Mouse (Mus musculus) left cerebral cortex, postnatal 36 days (tissue): ENCODE data around the gene Morn4. TPM values are rescaled to one million over a fixed set of nuclear protein-coding genes. Genes with fewer than 3 reads are reported as not detected.

Experiments
- DNase-seq, 2 experiments: peaks; one replicate each; pipeline ENCODE4 v3.0.0; 2021 to 2022; ENCODE audit warnings: low spot score in 2 of 2, mixed read lengths in 1 of 2
- intact Hi-C: fragments of 180-260 bp; cut with DNase I; formaldehyde crosslinking; loops from one replicate; pipeline ENCODE4 v1.15.1; 2025
- total RNA-seq, 2 experiments: library from RNA; stranded (reverse); gene quantifications; 2 replicates each; pipeline ENCODE4 v1.2.3; 2021

The Morn4 gene
- total RNA-seq, 2 experiments from 2014 or later, result 67.8 to 75.3 TPM

- no peak for DNase-seq
- intact Hi-C loops, result no loop called here
Observed at GRCm38 (mm10) chr19:42054255-42054654, 31.9 kb downstream of the Morn4 start.

GRCm38 (mm10) chr19:42051948-42052347 is 34.2 kb downstream of the Morn4 start, which contains the start of gene 4933411K16Rik:
TSS of gene 4933411K16Rik (plus strand) at chr19:42052248.
- intact Hi-C loops, result no loop called here
- no peak for DNase-seq

DNA sequence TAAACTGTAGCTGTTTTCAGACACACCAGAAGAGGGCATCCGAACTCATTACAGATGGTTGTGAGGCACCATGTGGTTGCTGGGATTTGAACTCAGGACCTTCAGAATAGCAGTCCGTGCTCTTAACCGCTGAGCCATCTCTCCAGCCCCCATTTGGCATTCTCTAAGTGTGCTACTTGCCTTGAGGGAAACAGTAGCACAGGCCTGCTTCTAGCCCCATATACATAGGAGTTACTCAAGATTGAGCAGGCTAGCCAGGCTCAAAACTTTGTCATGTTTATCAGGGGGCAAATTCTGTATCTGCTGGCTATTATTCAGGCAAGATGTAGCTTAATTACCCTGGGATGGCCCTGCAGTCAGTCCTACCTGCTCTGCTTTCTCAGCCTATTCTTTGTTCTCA is 34.8 kb downstream of the Morn4 start:
- intact Hi-C loops, result no loop called here
- no peak for DNase-seq

GRCm38 (mm10) chr19:42050251-42050650 is 35.9 kb downstream of the Morn4 start:
- no peak for DNase-seq
- intact Hi-C loops, result no loop called here

- intact Hi-C loops, result no loop called here
Observed at GRCm38 (mm10) chr19:42045269-42046102, 40.7 kb downstream of the Morn4 start, which contains the start of gene Hoga1. TSS of gene Hoga1 (plus strand) at chr19:42045610.

DNA sequence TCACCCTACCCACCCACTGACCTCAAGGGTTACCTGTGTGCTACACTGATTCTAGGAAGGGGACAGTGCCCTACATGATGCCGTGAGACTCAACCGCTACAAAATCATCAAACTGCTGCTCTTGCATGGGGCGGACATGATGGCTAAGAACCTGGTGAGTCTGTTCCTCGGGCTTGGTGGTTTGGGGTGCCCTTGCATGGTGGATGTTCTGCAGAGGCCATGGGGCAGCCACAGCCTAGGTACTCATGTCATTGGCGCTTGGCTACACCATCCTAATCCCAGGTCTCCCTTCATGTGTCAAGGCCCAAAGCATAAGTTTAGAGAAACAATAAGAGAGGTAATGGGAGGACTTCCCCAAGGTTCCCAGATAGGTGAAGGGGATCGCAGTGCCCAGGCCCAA is 42.2 kb downstream of the Morn4 start:
- DNase-seq, result no peak
- intact Hi-C loops, result no loop called here

More at GRCm38 (mm10) chr19:42045269-42046102, 40.7 kb downstream of the Morn4 start, which contains the start of gene Hoga1:
- peak; percentile 21 for DNase-seq

DNA sequence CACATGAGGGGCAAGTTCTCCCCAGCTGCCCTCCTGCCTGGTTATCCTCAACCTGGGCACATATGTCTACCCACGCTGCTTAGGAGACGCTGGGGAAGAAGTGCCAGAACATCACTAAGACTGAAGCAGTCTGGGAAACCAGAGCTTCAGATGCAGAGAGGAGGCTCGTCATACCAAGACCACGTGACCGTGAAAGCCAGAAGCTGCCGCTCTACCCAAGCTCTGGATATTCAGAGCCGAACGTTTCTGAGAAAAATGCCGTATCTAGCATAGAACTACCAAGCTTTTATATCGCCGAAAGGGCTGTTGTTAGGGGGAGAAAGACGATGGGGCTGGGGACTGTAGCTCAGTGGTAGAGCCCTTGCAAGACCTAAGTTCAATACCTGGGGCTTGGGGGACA is 47.8 kb downstream of the Morn4 start:
- intact Hi-C loops, result loop anchor here (5.0 kb wide), 2 partner anchors 109 to 129 kb away; partner anchors contain the start of gene Marveld1
- no peak for DNase-seq

- intact Hi-C loops, result loop anchor here (5.0 kb wide), 2 partner anchors 110 to 130 kb away; partner anchors contain the start of gene Marveld1
Observed at GRCm38 (mm10) chr19:42037167-42037702, 48.9 kb downstream of the Morn4 start.

GRCm38 (mm10) chr19:42036357-42036756 is 49.8 kb downstream of the Morn4 start:
- DNase-seq, result no peak
- intact Hi-C loops, result loop anchor here (5.0 kb wide), 2 partner anchors 111 to 131 kb away; partner anchors contain the start of gene Marveld1

More at GRCm38 (mm10) chr19:42037167-42037702, 48.9 kb downstream of the Morn4 start:
- DNase-seq, result no peak

DNA sequence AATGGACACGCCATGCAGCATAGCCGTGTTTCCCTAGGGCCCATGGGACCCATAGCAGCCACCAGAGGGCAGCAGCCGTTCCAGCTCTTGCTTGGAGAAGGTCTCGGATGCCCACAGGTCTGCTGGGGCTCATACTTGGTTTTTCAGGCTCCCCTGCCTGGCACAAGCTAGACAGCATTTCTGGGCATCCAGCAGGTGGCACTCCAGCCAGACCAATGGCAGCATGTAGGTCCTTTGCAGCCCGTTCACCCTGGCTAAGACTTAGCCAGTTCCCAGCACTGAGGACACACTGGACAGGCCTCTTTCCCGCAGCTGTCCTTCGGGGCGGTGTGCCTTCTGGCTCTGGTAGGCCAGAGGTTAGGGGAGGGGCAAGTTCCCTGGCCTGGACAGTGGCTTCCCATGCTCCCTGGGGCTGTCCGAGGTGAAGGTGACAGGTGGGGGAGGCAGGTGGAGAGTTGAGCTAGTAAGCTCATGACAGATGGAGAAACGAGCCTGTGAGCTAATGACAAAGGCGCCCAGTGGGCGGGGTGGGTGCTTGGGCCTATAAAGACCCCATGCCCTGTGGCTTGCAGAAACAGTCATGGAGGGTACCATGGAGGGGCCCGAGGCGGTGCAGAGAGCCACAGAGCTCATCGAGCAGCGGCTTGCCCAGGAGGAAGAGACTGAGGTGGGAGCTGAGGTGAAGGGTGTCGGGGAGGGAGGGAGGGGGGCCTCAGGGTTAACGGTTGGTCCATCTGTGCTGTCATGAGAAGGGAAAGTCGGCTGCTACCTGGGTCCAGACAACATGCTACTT is 50.5 kb downstream of the Morn4 start, which contains the start of gene Ankrd2:
Gene Ankrd2 (plus strand): TSS at position 545 of the 793 bp plus-strand sequence.
- DNase-seq, result peak; percentile 72 to 73
- intact Hi-C loops, result loop anchor here (1.0 to 5.0 kb wide), 3 partner anchors 34 to 132 kb away; partner anchors contain the start of gene Marveld1

DNA sequence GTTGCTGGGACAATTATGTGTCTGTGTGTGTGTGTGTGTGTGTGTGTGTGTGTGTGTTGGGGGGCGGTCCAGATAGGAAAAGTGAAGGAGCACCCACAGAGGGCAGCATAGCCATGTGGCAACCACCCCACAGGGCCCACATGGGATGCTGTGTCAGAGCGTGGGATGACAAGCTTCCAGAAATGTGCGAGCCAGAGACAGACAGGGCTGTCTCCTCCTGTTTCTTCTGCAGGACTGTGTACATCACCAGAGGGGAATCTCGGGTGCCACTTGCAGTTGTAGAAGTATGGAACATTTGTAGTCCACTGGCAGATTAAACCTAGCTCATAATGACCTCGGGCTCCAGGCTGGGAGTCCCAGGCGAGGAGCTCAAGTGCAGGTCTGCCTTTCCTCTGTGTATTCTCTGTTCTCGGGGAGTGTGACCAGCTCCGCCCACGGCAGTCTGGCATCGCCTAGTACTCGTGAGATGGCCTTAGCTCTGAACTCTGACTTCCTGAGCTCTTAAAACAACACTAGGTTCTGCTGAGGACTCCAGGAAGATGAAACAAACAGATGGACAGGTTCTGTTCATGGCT is 51.2 kb downstream of the Morn4 start:
- DNase-seq, result no peak
- intact Hi-C loops, result loop anchor here (1.0 to 5.0 kb wide), 3 partner anchors 34 to 132 kb away; partner anchors contain the start of gene Marveld1

GRCm38 (mm10) chr19:42034146-42034775 is 51.9 kb downstream of the Morn4 start:
- intact Hi-C loops, result no loop called here
- no peak for DNase-seq

DNA sequence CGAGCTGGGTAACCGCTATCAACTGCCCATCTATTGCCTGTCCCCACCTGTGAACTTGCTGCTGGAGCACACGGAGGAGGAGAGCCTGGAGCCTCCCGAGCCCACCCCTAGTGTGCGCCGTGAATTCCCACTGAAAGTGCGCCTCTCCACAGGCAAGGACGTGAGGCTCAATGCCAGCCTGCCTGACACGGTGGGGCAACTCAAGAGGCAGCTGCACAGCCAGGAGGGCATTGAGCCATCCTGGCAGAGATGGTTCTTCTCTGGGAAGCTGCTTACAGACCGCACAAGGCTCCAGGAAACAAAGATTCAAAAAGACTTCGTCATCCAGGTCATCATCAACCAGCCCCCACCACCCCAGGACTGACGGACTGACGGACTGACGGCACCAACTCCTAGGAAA is 52.5 kb downstream of the Morn4 start:
- intact Hi-C loops, result no loop called here

GRCm38 (mm10) chr19:42031112-42031511 is 55.0 kb downstream of the Morn4 start:
- intact Hi-C loops, result no loop called here
- DNase-seq, result no peak

More for the DNA sequence above, 52.5 kb downstream of the Morn4 start:
- no peak for DNase-seq

DNA sequence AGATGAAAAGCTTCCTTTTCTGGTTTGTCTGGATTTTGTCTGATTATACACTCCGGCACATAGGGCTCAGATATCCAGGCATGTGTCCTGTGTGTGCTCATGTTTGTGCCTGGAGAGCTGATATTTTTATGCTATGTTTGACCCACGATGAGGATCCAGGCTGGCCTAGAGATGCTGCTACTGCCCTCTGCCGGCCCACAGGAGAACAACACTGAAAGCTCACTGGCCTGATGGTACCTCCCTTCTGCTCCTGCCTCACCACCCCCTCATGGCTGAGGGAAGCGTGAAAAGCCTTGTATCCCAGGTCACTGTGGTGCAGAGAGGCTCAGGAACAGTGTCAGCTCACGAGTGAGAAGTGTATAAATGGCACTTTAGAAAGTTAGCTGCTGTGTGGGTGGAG is 60.0 kb downstream of the Morn4 start:
- intact Hi-C loops, result loop anchor here (2.0 to 5.0 kb wide), 2 partner anchors 45 to 74 kb away; partner anchors contain the start of genes Mms19 and Ubtd1
- peak; percentile 70 to 74 for DNase-seq
